Mouse (Mus musculus): ENCODE results near the gene Defb21.

- TF ChIP-seq CTCF (IDR thresholded peaks at IDR 0.05; ENCODE audit: low read depth), result no peak
- no peak for TF ChIP-seq EP300 (IDR thresholded peaks at IDR 0.05; ENCODE audit: low read depth)
These were observed 29.1 kb upstream of the Defb21 start for GRCm38 (mm10) chr2:152543478-152543877.

Data from liver, postnatal 0 days (tissue).